Mouse (Mus musculus): ENCODE data around the gene Sobp.

DNA sequence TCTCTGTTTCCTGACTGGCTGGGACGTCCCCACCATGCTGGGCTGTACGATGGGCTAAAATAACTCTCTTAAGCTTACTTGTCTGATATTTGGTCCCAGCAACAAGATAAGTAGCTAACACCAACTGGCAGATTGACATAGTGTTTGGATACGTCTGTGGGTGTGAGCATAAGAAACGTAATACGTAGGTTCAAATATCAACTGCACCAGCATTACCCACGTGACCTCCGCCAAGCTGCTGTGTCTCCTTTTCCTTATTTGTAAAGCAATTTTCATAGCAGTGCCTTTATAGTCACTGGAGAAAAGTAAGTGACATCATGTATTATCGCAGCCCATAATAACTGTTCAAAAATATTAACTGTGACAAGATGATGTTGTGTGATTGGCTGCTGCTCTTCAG lies 21.7 kb downstream of the Sobp start:
- TF ChIP-seq EP300 (IDR thresholded peaks at IDR 0.05; ENCODE audit: low read depth) (no peak), CTCF (IDR thresholded peaks at IDR 0.05; ENCODE audit: low read depth) (no peak)
